Mouse (Mus musculus) embryonic facial prominence, embryonic 13.5 days (tissue): ENCODE data around the gene Ptprr. TPM values are rescaled to one million over a fixed set of nuclear protein-coding genes. Genes with fewer than 3 reads are reported as not detected.
A peak's percentile ranks its signal among the peaks of the same experiment; 100 is the strongest.

Experiments
- ATAC-seq: fragments of 200-750 bp; cut with Nextera tagmentation; 2 replicates; pipeline ENCODE4 v1.8.0; 2017; ENCODE audit warnings: low read depth; ENCODE audit not compliant: insufficient number of reproducible peaks, insufficient read depth, low FRiP score, low TSS enrichment
- H3K27ac ChIP-seq: fragments of 300-500 bp; sonication (generic); 2 replicates; pipeline ENCODE4 v1.5.1; 2015; ENCODE audit warnings: moderate library complexity, mild to moderate bottlenecking, inconsistent platforms
- H3K27me3 ChIP-seq: fragments of 300-500 bp; sonication (generic); 2 replicates; pipeline ENCODE4 v1.6.1; 2015; ENCODE audit warnings: mild to moderate bottlenecking, inconsistent platforms
- H3K36me3 ChIP-seq: fragments of 300-500 bp; sonication (generic); 2 replicates; pipeline ENCODE4 v1.6.1; 2015; ENCODE audit warnings: mild to moderate bottlenecking, inconsistent platforms
- H3K4me1 ChIP-seq: fragments of 300-500 bp; sonication (generic); 2 replicates; pipeline ENCODE4 v1.6.1; 2015; ENCODE audit warnings: inconsistent platforms
- H3K4me2 ChIP-seq: fragments of 300-500 bp; sonication (generic); 2 replicates; pipeline ENCODE4 v1.6.1; 2015; ENCODE audit warnings: moderate library complexity, mild to moderate bottlenecking, inconsistent platforms
- H3K4me3 ChIP-seq: fragments of 300-500 bp; sonication (generic); 2 replicates; pipeline ENCODE4 v1.5.1; 2015; ENCODE audit warnings: mild to moderate bottlenecking, inconsistent platforms
- H3K9ac ChIP-seq: fragments of 300-500 bp; sonication (generic); 2 replicates; pipeline ENCODE4 v1.6.1; 2015; ENCODE audit warnings: mild to moderate bottlenecking, inconsistent platforms
- H3K9me3 ChIP-seq: fragments of 300-500 bp; sonication (generic); 2 replicates; pipeline ENCODE4 v1.6.1; 2016; ENCODE audit warnings: inconsistent platforms
- WGBS: fragments of 180-500 bp; shearing (Covaris S2); methylation state at CpG from one replicate; pipeline ENCODE4 v1.1.7; 2015; ENCODE audit warnings: mixed read lengths; 5-methylcytosine and 5-hydroxymethylcytosine counted together
- polyA plus RNA-seq: library from polyadenylated mRNA; unstranded; fragments of >200 nt; fragmentation: Nextera tagmentation; extraction: Ambion mirVana; gene quantifications from 2 replicates; pipeline ENCODE4 v1.2.1, GENCODE M21; 2015

The Ptprr gene
- polyA plus RNA-seq, 1 experiment from 2014 or later = 2.1 TPM

- Histone ChIP-seq H3K36me3 (no peaks in the 10 kb centered on the region), H3K4me2 (peak overlapping the region; percentile 48), H3K9ac (no peak overlapping the region), H3K4me1 (peaks cover 9% of the 10 kb centered on the region; the same call in 1 of the 2 replicates), H3K9me3 (no peaks in the 10 kb centered on the region), H3K4me3 (no peak overlapping the region), H3K27ac (no peak overlapping the region), H3K27me3 (peaks cover 9% of the 10 kb centered on the region; the same call in 1 of the 2 replicates)
- ATAC-seq = 0 out of 2 replicates have a peak, but pooled peaks have one; percentile 41
- 14% methylated on average over 14 of the region's 14 CpGs for WGBS
Measured at GRCm38 (mm10) chr10:116196596-116197415, 178.8 kb downstream of the Ptprr start.

DNA sequence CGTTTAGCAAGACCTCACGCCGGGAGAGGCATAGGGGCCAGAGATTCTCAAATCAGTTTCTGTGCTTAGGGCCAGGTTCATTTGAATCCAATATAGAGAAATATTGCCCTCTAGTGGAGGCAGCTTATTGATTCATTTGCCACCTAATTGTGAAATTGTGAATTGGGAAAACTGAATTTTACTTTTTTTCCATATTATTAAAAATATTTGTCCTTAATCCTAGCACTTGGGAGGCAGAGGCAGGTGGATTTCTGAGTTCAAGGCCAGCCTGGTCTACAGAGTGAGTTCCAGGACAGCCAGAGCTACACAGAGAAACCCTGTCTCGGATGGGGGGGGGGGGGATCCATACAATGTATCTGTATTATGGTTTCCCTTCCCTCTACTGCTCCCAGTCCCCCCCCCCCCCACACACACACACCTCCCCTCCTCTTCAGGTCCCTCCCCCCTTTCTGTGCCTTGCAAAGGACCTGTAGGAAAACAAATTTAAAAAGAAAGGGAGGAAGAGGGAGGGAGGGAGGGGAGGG lies 179.5 kb downstream of the Ptprr start:
- Histone ChIP-seq H3K36me3 (no peaks in the 10 kb centered on the region), H3K4me2 (peak overlapping the region; percentile 48), H3K27ac (no peak overlapping the region), H3K4me1 (peaks cover 9% of the 10 kb centered on the region; the same call in 1 of the 2 replicates), H3K9ac (no peak overlapping the region), H3K9me3 (no peaks in the 10 kb centered on the region), H3K4me3 (no peak overlapping the region), H3K27me3 (peaks cover 9% of the 10 kb centered on the region; the same call in 1 of the 2 replicates)
- no peak for ATAC-seq
- WGBS = 22% methylated on average over 4 of the region's 4 CpGs

DNA sequence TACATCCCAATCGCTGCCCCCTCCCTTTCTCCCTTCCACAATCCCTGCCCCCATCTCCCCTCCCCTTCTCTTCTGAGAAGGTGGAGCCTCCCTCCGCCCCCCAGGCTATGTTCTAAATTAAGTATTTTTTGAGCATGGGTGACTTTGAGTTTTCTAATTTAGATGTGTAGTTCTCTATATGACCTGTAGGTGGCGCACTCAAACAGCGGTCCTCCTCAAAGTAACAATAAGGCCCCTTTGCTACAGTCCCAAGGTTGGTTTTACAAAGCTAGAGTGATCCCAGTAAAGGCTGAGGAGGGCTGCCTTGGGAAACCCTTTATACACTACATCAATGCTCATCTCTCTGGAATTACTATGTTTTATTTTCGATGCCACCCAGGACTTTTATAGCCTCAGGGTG lies 181.0 kb downstream of the Ptprr start:
- WGBS = 24% methylated on average over 5 of the region's 5 CpGs
- Histone ChIP-seq H3K27me3 (peaks cover 6% of the 10 kb centered on the region; the same call in 1 of the 2 replicates), H3K9ac (no peak overlapping the region), H3K4me3 (no peak overlapping the region), H3K36me3 (no peaks in the 10 kb centered on the region), H3K9me3 (no peaks in the 10 kb centered on the region), H3K4me1 (peaks cover 9% of the 10 kb centered on the region; the same call in 1 of the 2 replicates), H3K27ac (no peak overlapping the region), H3K4me2 (no peak overlapping the region)
- ATAC-seq = no peak

DNA sequence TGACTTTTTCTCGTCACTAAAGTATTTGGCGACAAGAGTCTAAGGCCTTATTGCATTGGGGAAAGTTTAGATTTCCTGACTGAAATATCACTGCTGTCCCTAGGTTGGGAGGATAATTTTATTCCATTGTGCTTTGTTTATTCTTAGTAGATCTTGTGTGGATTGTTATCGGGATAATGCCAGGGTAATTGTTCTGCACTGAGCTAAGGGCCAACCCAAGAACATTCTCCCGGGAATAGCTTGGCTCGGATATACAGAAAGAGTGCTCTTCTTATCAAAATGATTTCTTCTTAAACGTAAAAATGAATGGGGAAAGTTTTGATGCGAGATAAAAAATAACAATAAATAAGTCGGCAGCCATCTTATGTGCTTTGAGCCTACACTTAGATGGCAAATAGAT lies 183.5 kb downstream of the Ptprr start:
- 84% methylated on average over 8 of the region's 8 CpGs for WGBS
- H3K27me3 ChIP-seq = no peaks in the 10 kb centered on the region
- H3K9ac ChIP-seq = no peak overlapping the region
- H3K9me3 ChIP-seq = no peaks in the 10 kb centered on the region
- no peaks in the 10 kb centered on the region for H3K36me3 ChIP-seq
- ATAC-seq = no peak
- no peak overlapping the region for H3K4me3 ChIP-seq
- H3K4me1 ChIP-seq = peaks cover 6% of the 10 kb centered on the region; the same call in 1 of the 2 replicates
- no peak overlapping the region for H3K27ac ChIP-seq
- H3K4me2 ChIP-seq = no peak overlapping the region

DNA sequence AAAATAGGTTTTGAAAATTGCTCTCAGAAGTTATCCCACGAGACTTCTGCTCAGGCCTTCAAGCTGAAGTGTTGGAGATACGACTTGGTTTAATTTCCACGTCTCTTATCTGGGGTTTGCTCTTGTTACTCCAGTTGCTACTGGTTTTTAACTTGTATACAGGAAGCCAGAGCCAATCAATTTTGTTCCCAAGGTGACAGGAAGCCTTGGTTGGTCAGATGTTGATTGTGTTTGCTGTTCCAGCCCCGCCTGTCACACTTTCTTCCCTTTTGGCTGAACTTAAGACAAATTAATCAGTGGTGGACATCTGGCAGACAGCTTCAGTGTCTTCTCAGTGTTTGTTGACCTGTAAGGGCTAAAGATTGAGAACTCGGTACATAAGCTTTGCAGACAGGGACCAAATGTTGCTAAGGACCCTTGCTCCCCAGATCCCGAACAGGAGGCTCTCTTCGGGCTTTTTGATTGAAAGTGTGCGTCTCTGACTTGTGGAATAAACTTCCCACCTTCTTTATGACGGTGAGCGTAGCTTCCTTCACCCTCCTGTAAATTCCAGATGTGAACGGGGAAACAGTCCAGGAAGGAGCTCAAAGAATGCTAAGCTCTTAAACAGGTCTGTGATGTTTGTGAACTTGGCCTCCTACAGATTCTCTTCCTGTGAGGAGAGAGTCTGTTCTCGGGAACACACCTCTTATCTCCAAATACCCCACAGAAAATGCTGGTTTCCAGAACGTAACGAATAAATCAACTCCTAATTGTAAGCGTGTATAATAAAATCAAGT lies 187.8 kb downstream of the Ptprr start:
- Histone ChIP-seq H3K27ac (no peak overlapping the region), H3K4me3 (no peak overlapping the region), H3K36me3 (no peaks in the 10 kb centered on the region), H3K4me2 (no peak overlapping the region), H3K9me3 (no peaks in the 10 kb centered on the region), H3K27me3 (no peaks in the 10 kb centered on the region), H3K4me1 (no peaks in the 10 kb centered on the region), H3K9ac (no peak overlapping the region)
- ATAC-seq = no peak
- 58% methylated on average over 15 of the region's 15 CpGs for WGBS

GRCm38 (mm10) chr10:116206449-116206848 lies 188.4 kb downstream of the Ptprr start:
- Histone ChIP-seq H3K9ac (no peak overlapping the region), H3K4me2 (no peak overlapping the region), H3K4me1 (no peaks in the 10 kb centered on the region), H3K36me3 (no peaks in the 10 kb centered on the region), H3K27me3 (no peaks in the 10 kb centered on the region), H3K4me3 (no peak overlapping the region), H3K27ac (no peak overlapping the region), H3K9me3 (no peaks in the 10 kb centered on the region)
- no peak for ATAC-seq
- 82% methylated on average over 11 of the region's 11 CpGs for WGBS

- no peak overlapping the region for H3K27ac ChIP-seq
- WGBS = 20% methylated on average over 9 of the region's 9 CpGs
- H3K4me1 ChIP-seq = no peaks in the 10 kb centered on the region
- no peaks in the 10 kb centered on the region for H3K27me3 ChIP-seq
- H3K9me3 ChIP-seq = no peaks in the 10 kb centered on the region
- no peak for ATAC-seq
- H3K4me3 ChIP-seq = no peak overlapping the region
- H3K4me2 ChIP-seq = peak overlapping the region; percentile 42
- peak overlapping the region; percentile 32 for H3K9ac ChIP-seq
- H3K36me3 ChIP-seq = no peaks in the 10 kb centered on the region
Measured at GRCm38 (mm10) chr10:116207987-116208726, 190.1 kb downstream of the Ptprr start.

DNA sequence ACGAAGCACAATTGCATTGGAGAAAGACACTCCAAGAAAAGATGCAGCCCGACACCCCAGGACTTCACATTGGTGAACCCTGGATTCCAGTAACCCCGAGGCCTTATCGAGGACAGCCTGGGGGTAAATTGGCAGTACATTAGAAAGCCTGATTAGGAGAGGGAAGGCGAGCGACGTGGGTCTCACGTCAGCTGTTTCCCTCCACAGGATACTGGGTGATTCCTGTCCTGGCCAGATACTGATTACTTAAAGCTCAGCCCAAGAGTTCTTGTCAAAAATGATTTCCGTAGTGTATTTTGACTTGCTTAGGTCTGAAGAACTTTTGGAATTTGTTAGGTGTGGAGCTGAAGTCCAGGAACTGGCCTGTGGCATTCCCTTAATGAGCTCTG lies 190.7 kb downstream of the Ptprr start:
- Histone ChIP-seq H3K36me3 (no peaks in the 10 kb centered on the region), H3K27me3 (no peaks in the 10 kb centered on the region), H3K4me1 (no peaks in the 10 kb centered on the region), H3K9ac (no peak overlapping the region), H3K27ac (no peak overlapping the region), H3K9me3 (no peaks in the 10 kb centered on the region), H3K4me2 (peak overlapping the region; percentile 42; the same call in 1 of the 2 replicates), H3K4me3 (no peak overlapping the region)
- WGBS = 35% methylated on average over 9 of the region's 9 CpGs
- no peak for ATAC-seq

DNA sequence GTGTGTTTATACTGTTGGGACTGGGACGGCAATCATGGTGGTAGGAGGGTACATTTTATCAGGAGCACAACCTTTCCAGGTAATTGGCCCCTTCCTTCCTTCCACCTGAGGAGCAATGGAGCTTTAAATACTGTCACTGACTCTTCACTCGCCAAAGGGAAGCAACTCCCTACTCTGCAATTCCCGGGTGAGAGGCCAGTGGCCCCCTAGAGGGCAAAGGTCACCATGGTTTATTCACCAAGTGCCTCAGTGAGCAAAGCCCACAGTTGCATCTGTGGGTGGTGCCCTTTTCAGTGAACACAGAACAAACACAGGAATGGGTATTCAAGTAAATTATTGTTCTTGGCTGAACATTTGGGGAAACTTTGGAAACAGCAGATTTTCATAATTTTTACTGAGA lies 194.1 kb downstream of the Ptprr start:
- no peak for ATAC-seq
- Histone ChIP-seq H3K27ac (no peak overlapping the region), H3K36me3 (no peaks in the 10 kb centered on the region), H3K4me1 (no peaks in the 10 kb centered on the region), H3K4me3 (no peak overlapping the region), H3K9me3 (no peaks in the 10 kb centered on the region), H3K4me2 (no peak overlapping the region), H3K27me3 (no peaks in the 10 kb centered on the region), H3K9ac (no peak overlapping the region)
- WGBS = 17% methylated on average over 3 of the region's 3 CpGs

- no peaks in the 10 kb centered on the region for H3K36me3 ChIP-seq
- H3K4me1 ChIP-seq = no peaks in the 10 kb centered on the region
- H3K27me3 ChIP-seq = no peaks in the 10 kb centered on the region
- no peaks in the 10 kb centered on the region for H3K9me3 ChIP-seq
- H3K4me3 ChIP-seq = no peak overlapping the region
- H3K9ac ChIP-seq = no peak overlapping the region
- 87% methylated on average over 12 of the region's 12 CpGs for WGBS
- H3K4me2 ChIP-seq = no peak overlapping the region
- no peak for ATAC-seq
- H3K27ac ChIP-seq = no peak overlapping the region
Measured at GRCm38 (mm10) chr10:116220336-116221118, 202.5 kb downstream of the Ptprr start.
